Mouse (Mus musculus) heart, postnatal 0 days (tissue): Measurements from ENCODE around the gene Ddx10. TPM values are rescaled to one million over a fixed set of nuclear protein-coding genes. Genes with fewer than 3 reads are reported as not detected.

ENCODE experiments used
- ATAC-seq: fragments of 200-750 bp; cut with Nextera tagmentation; 2 replicates; pipeline ENCODE4 v1.8.0; 2017; ENCODE audit warnings: low read depth, moderate number of reproducible peaks, moderate library complexity; ENCODE audit not compliant: insufficient read depth
- DNase-seq: peaks from one replicate; pipeline ENCODE4 v3.0.0-alpha.2; 2016; ENCODE audit warnings: low spot score
- H3K27ac ChIP-seq: fragments of 300-500 bp; sonication (generic); 2 replicates; pipeline ENCODE4 v1.5.1; 2014; ENCODE audit warnings: low read depth, mild to moderate bottlenecking
- H3K27me3 ChIP-seq: fragments of 300-500 bp; sonication (generic); 2 replicates; pipeline ENCODE4 v1.6.1; 2014; ENCODE audit warnings: low read length, mixed read lengths; ENCODE audit not compliant: control insufficient read depth, insufficient read depth
- H3K36me3 ChIP-seq: fragments of 300-500 bp; sonication (generic); replicated peaks from 2 replicates; pipeline ENCODE4 v1.6.1; 2014; ENCODE audit warnings: low read length, mixed read lengths; ENCODE audit not compliant: control insufficient read depth, insufficient read depth
- H3K4me1 ChIP-seq: fragments of 300-500 bp; sonication (generic); 2 replicates; pipeline ENCODE4 v1.6.1; 2014; ENCODE audit warnings: antibody characterized with exemption; ENCODE audit not compliant: control insufficient read depth, insufficient read depth
- H3K4me2 ChIP-seq: fragments of 300-500 bp; sonication (generic); 2 replicates; pipeline ENCODE4 v1.6.1; 2014; ENCODE audit warnings: low read depth, mild to moderate bottlenecking, low read length, moderate library complexity
- H3K4me3 ChIP-seq: fragments of 300-500 bp; sonication (generic); 2 replicates; pipeline ENCODE4 v1.5.1; 2014; ENCODE audit warnings: low read depth, low read length
- H3K9ac ChIP-seq: fragments of 300-500 bp; sonication (generic); replicated peaks from 2 replicates; pipeline ENCODE4 v1.6.1; 2014; ENCODE audit warnings: low read depth, low read length, mixed read lengths
- H3K9me3 ChIP-seq: fragments of 300-500 bp; sonication (generic); replicated peaks from 2 replicates; pipeline ENCODE4 v1.6.1; 2016; ENCODE audit warnings: low read length; ENCODE audit not compliant: control insufficient read depth
- CTCF ChIP-seq: IDR thresholded peaks from 2 replicates; pipeline ENCODE4 v1.5.1; 2016; ENCODE audit warnings: antibody characterized with exemption, control low read depth, low read depth
- EP300 ChIP-seq: IDR thresholded peaks from 2 replicates; pipeline ENCODE4 v1.6.1; 2016; ENCODE audit warnings: antibody characterized with exemption, low read depth
- WGBS: fragments of 180-500 bp; shearing (Covaris S2); extraction: QIAGEN DNeasy Blood & Tissue Kit; methylation state at CpG from one replicate; pipeline ENCODE4 v1.1.7; 2014; 5-methylcytosine and 5-hydroxymethylcytosine counted together
- polyA plus RNA-seq: library from polyadenylated mRNA; unstranded; fragments of >200 nt; fragmentation: Nextera tagmentation; extraction: Ambion mirVana; gene quantifications from 2 replicates; pipeline ENCODE4 v1.2.1, GENCODE M21; 2015
- total RNA-seq: library from RNA; depleted of rRNA; stranded (reverse); fragments of >200 nt; gene quantifications from 2 replicates; pipeline ENCODE4 v1.2.3, GENCODE M21; 2014; ENCODE audit warnings: low replicate concordance

The Ddx10 gene
- total and polyA plus RNA-seq, 2 experiments from 2014 or later = 4.8 to 10.8 TPM

- Histone ChIP-seq H3K4me3 (no peak overlapping the region), H3K27me3 (no peaks in the 10 kb centered on the region), H3K36me3 (no peaks in the 10 kb centered on the region), H3K27ac (peak overlapping the region; percentile 77), H3K9ac (no peak overlapping the region), H3K9me3 (no peaks in the 10 kb centered on the region), H3K4me1 (peaks cover 20% of the 10 kb centered on the region), H3K4me2 (no peak overlapping the region)
- ATAC-seq (peak; percentile 73), DNase-seq (peak; percentile 41)
- TF ChIP-seq EP300 (no peak), CTCF (no peak)
- WGBS = 41% methylated on average over 10 of the region's 10 CpGs
Measured at GRCm38 (mm10) chr9:53073576-53074112, 174.2 kb downstream of the Ddx10 start.

GRCm38 (mm10) chr9:53072088-53072487, 175.8 kb downstream of the Ddx10 start:
- WGBS = 84% methylated on average over 9 of the region's 9 CpGs
- Histone ChIP-seq H3K36me3 (no peaks in the 10 kb centered on the region), H3K4me2 (no peak overlapping the region), H3K4me3 (no peak overlapping the region), H3K9ac (no peak overlapping the region), H3K27ac (no peak overlapping the region), H3K9me3 (no peaks in the 10 kb centered on the region), H3K27me3 (no peaks in the 10 kb centered on the region), H3K4me1 (peaks cover 20% of the 10 kb centered on the region)
- ATAC-seq (no peak), DNase-seq (no peak)
- TF ChIP-seq CTCF = no peak
- TF ChIP-seq EP300 = no peak

GRCm38 (mm10) chr9:53070875-53071524, 176.9 kb downstream of the Ddx10 start:
- ATAC-seq (no peak), DNase-seq (no peak)
- no peak overlapping the region for H3K9ac ChIP-seq
- whole genome bisulfite sequencing = 71% methylated on average over 12 of the region's 12 CpGs
- H3K27ac ChIP-seq = no peak overlapping the region
- no peaks in the 10 kb centered on the region for H3K9me3 ChIP-seq
- no peak overlapping the region for H3K4me3 ChIP-seq
- H3K27me3 ChIP-seq = no peaks in the 10 kb centered on the region
- no peaks in the 10 kb centered on the region for H3K36me3 ChIP-seq
- H3K4me1 ChIP-seq = peaks cover 20% of the 10 kb centered on the region
- TF ChIP-seq CTCF (no peak), EP300 (no peak)
- H3K4me2 ChIP-seq = no peak overlapping the region

GRCm38 (mm10) chr9:53068166-53068565, 179.7 kb downstream of the Ddx10 start:
- peaks cover 3% of the 10 kb centered on the region; the same call in 1 of the 2 replicates for H3K4me1 ChIP-seq
- H3K4me3 ChIP-seq = no peak overlapping the region
- H3K9me3 ChIP-seq = no peaks in the 10 kb centered on the region
- no peak for ATAC-seq
- no peaks in the 10 kb centered on the region for H3K36me3 ChIP-seq
- no peak for DNase-seq
- TF ChIP-seq EP300 (no peak), CTCF (no peak)
- H3K9ac ChIP-seq = no peak overlapping the region
- WGBS = 64% methylated on average over 5 of the region's 5 CpGs
- no peaks in the 10 kb centered on the region for H3K27me3 ChIP-seq
- no peak overlapping the region for H3K4me2 ChIP-seq
- H3K27ac ChIP-seq = no peak overlapping the region

- no peaks in the 10 kb centered on the region; the same call in 1 of the 2 replicates for H3K4me1 ChIP-seq
- H3K4me2 ChIP-seq = no peak overlapping the region
- no peaks in the 10 kb centered on the region for H3K27me3 ChIP-seq
- TF ChIP-seq EP300 (no peak), CTCF (no peak)
- ATAC-seq = no peak
- H3K36me3 ChIP-seq = no peaks in the 10 kb centered on the region
- no peak overlapping the region for H3K9ac ChIP-seq
- DNase-seq = no peak
- H3K27ac ChIP-seq = no peak overlapping the region
- H3K4me3 ChIP-seq = no peak overlapping the region
- H3K9me3 ChIP-seq = no peaks in the 10 kb centered on the region
- WGBS = 49% methylated on average over 4 of the region's 4 CpGs
Measured at GRCm38 (mm10) chr9:53066428-53066827, 181.4 kb downstream of the Ddx10 start.
